Mouse (Mus musculus) gonadal fat pad, adult 2 months (tissue): Measurements from ENCODE around the gene Dmrtc2. TPM values are rescaled to one million over a fixed set of nuclear protein-coding genes. Genes with fewer than 3 reads are reported as not detected.
"Not testable (repeated sequence)": the region's sequence is repeated elsewhere in the genome, so short reads cannot be mapped to it uniquely, and the experiment has no call there.

Experiments
- DNase-seq: peaks from one replicate; pipeline ENCODE4 v3.0.0-alpha.2; 2012; ENCODE audit warnings: low read depth
- polyA plus RNA-seq: library from polyadenylated mRNA; depleted of rRNA; stranded (reverse); fragments of >200 nt; gene quantifications from 2 replicates; pipeline ENCODE4 v1.2.3, GENCODE M21; 2012; rRNA removed

Gene Dmrtc2
- 0.38 and 0.39 TPM in 2 replicates for polyA plus RNA-seq

- no peak for DNase-seq
Measured at GRCm38 (mm10) chr7:24869532-24870165, at the start of gene Dmrtc2, which contains the start of gene Lypd4. TSS of gene Dmrtc2 (plus strand) at chr7:24870057. TSS of gene Lypd4 (minus strand) at chr7:24869941.

DNA sequence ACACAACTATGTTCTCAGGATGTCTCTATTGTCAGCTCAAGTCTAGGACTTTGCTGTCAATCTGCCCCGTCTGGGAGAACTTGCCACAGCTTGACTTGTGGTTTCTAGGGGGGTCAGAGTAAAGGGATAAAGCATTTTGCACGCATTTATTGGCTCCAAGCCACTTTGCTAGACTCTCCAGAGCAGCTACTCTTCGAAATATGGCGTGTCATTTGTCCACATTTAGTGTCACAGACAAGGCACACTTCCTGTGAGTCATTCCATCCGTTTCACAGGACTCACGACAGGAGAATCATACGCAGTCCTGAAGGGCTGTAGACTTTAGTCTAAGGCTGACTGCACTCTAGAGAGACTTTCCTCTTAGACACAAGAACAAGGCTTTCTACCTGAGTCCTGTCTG lies 45.4 kb upstream of the Dmrtc2 start:
- DNase-seq = no peak

- DNase-seq = no peak
Measured at GRCm38 (mm10) chr7:24827181-24827580, 42.7 kb upstream of the Dmrtc2 start.

GRCm38 (mm10) chr7:24838732-24839409 lies 31.0 kb upstream of the Dmrtc2 start:
- DNase-seq = not testable (repeated sequence)

DNA sequence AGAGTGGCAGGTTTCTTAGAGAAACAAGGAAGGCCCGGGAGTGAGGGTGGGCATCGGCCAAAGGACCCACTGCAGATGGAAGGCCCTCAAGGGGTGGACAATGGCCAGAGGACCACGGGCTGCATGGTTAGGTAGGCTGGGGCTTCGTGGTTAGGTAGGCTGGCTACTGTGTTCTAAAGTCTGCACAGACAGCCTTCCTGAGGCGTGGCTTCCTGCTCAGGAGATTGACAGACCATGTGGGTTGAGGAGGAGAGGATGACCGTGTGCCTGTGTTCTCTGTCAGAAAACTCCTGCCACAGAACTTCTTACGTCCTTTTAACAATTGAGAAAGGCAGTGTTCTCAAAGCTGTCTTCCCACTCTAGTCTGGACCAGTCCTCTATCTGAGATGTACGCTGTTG lies 30.4 kb upstream of the Dmrtc2 start:
- no peak for DNase-seq

- DNase-seq = no peak
Measured at GRCm38 (mm10) chr7:24840331-24840730, 29.5 kb upstream of the Dmrtc2 start.

- DNase-seq = no peak
Measured at GRCm38 (mm10) chr7:24841009-24841408, 28.8 kb upstream of the Dmrtc2 start.

DNA sequence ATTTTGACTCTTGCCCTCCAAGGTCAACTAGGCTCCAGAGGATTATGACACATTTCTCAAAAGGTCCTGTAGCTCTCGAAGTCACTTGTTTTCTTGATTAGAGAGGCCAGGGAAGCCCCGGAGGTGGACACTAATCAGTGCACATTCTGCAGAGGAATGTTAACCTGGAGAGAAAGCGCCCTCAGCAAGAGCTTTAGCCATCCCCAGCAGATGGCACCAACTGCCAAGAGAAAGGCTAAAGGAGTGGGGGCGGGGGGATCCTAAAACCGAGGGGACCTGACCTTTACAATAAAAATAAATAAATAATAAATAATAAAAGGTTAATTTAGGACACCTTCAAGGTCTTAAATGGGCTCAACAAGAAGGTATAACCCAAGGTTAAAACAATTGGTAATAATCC lies 25.7 kb upstream of the Dmrtc2 start:
- no peak for DNase-seq

DNA sequence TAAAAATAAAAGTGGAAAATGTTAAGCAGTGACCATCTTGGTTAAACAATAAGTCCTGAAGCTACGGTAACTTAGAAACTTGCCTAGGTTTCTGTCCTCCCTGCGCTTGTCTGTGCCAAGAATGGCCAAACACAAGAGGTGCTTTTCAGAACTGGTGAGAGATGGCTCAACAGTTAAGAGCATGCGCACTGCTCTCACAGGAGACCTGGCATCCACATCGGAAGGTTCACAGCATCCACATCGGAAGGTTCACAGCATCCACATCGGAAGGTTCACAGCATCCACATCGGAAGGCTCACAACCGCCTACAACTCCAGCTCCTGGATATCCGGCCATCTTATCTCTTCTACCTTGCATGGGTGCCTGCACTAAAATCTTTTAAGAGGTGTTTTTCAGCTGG lies 24.7 kb upstream of the Dmrtc2 start:
- DNase-seq = no peak

- no peak for DNase-seq
Measured at GRCm38 (mm10) chr7:24845713-24846112, 24.1 kb upstream of the Dmrtc2 start.

GRCm38 (mm10) chr7:24846576-24846975 lies 23.3 kb upstream of the Dmrtc2 start:
- not testable (repeated sequence) for DNase-seq

DNA sequence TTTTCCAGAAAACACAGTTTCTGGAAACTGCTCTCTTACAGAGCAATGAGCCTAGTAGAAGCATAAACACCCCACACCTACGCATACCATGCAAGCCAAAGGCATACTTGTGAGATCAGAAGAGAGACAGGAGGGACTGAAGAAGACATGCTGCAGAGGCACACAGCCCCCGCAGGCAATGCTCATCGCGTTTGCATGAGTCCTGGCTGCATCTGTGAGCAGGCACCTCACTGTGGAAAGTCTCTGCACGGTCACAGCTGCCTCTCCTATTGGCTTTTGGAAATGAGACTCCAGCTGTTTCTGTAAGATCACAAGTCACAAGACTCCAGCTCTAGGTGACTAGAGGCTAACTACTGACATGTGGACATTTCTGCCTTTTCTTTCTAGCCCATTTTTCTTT lies 19.7 kb upstream of the Dmrtc2 start:
- peak; percentile 36 for DNase-seq

DNA sequence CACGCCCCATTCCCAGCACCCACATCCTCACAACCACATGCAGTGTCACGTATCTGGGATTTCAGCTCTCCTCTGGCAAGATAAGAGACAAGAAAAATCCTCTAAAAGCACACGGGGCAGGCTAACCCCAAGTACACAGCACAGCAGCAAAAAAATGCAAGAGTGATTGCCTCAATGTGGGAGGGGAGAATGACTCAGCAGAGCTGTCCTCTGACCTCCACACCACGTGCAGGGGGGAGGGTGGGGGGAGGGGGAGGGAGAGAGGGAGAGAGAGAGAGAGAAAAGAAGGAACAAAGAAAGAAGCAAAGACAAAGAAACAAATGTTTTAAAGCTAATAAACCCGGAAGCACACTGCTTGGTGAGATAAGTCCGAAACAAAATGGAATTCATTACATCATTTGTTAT lies 19.0 kb upstream of the Dmrtc2 start:
- no peak for DNase-seq

- no peak for DNase-seq
Measured at GRCm38 (mm10) chr7:24851596-24852325, 18.1 kb upstream of the Dmrtc2 start.

DNA sequence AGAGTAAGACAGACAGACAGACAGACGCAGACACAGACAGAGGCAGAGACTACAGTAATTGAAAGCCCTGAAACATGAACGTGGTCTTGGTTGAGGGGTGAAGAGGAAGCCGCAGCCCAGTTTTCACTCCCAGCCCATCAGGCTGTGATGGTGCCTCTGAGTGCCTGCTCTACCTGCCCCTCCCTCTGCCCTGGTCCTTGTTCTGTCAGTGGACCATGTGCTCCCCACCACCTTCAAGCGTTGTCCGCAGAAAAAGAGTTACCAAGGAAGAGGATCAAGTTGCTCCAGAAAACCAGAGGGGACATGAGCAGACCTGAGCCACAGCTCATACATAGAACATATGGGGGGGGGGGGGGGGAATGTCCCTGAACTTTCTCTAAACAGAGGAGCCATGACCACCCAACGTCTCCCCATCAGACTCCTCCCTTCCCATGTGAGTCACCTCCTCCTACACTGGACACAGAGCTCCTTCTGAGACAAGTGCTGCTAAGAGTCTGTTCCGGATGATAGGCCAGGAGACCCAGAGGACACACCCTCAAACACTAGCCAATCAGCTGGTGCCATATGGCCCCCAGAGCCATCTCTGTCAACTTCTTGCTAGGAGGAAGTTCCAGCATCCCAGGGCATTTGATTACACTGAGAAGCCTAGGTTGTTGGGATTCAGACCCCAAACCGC lies 17.2 kb upstream of the Dmrtc2 start:
- no peak for DNase-seq

- no peak for DNase-seq
Measured at GRCm38 (mm10) chr7:24853233-24853563, 16.7 kb upstream of the Dmrtc2 start.

- DNase-seq = no peak
Measured at GRCm38 (mm10) chr7:24853695-24854094, 16.2 kb upstream of the Dmrtc2 start.

GRCm38 (mm10) chr7:24856460-24857120 lies 13.3 kb upstream of the Dmrtc2 start:
- DNase-seq = no peak

GRCm38 (mm10) chr7:24859234-24859633 lies 10.6 kb upstream of the Dmrtc2 start:
- DNase-seq = no peak

DNA sequence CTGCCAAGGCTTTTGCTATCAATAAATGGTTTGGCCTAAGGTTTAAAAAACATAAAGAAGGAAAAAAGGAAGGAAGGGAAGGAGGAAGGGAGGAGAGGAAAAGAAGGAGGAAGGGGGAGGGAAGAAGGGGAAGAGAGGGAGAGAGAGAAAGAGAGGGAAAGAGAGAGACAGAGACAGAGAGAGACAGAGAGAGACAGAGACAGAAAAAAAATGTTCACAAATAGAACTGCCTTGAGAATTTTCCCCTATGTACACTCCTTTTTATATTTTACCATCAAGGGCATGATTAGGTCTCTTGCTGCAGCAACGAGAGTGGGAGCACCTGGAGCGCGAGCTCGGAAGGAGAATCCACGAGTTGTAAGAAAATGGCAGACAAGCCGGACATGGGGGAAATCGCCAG lies 7.9 kb upstream of the Dmrtc2 start, which contains the start of gene Gm9844:
Gm9844 (plus strand) TSS at position 301 of the 400 bp plus-strand sequence.
- no peak for DNase-seq

GRCm38 (mm10) chr7:24862853-24863252 lies 7.0 kb upstream of the Dmrtc2 start:
- DNase-seq = no peak

DNA sequence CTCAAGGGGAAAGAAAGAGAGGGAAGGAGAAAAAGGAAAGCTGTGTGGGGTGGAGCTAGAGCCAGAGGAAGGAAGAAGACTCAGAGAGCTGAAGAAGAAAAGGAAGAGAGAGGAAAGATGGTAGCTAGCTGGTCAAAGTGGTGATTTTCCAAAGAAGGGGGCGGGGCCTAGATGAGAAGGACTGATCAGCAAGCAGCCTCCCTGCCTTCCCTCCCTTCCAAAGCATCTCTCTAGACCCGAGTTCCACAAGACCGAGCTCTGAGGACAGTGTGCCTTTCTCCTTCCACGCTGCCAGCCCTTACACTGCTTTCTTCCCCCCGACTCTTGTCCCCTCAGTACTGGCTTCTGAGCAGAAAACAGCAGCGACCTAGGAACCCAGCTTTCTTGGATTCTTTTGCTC lies 5.7 kb upstream of the Dmrtc2 start:
- no peak for DNase-seq
